Mouse (Mus musculus) CH12.LX (cell line): ENCODE measurements around the gene Tgfb1.

Source experiments
- CTCF ChIP-seq, 2 experiments: IDR thresholded peaks in 1 of 2; conservative IDR thresholded peaks in 1 of 2; 2 replicates each; pipeline ENCODE4 v1.5.1; 2011 to 2012; ENCODE audit warnings: low read depth in 2 of 2, low read length in 2 of 2, improper control_type of control experiment in 1 of 2, inconsistent platforms in 1 of 2, mild to moderate bottlenecking in 1 of 2, moderate library complexity in 1 of 2
- EP300 ChIP-seq: IDR thresholded peaks from 2 replicates; pipeline ENCODE4 v1.6.1; 2011; ENCODE audit warnings: low read length, improper control_type of control experiment
- IRF4 ChIP-seq: IDR thresholded peaks from 2 replicates; pipeline ENCODE4 v1.6.1; 2014; ENCODE audit warnings: low read depth, mild to moderate bottlenecking, inconsistent platforms, low read length, improper control_type of control experiment
- MAX ChIP-seq: IDR thresholded peaks from 2 replicates; pipeline ENCODE4 v1.6.1; 2011; ENCODE audit warnings: low read length, improper control_type of control experiment
- POLR2A ChIP-seq: IDR thresholded peaks from 2 replicates; pipeline ENCODE4 v1.6.1; 2011; ENCODE audit warnings: low read depth, mild to moderate bottlenecking, improper control_type of control experiment, low read length
- POLR2AphosphoS2 ChIP-seq: IDR thresholded peaks from 2 replicates; pipeline ENCODE4 v1.6.1; 2011; ENCODE audit warnings: low read depth, low read length, improper control_type of control experiment
- TCF12 ChIP-seq: IDR thresholded peaks from 2 replicates; pipeline ENCODE4 v1.6.1; 2014; ENCODE audit warnings: low read depth, mild to moderate bottlenecking, inconsistent platforms, low read length, improper control_type of control experiment

GRCm38 (mm10) chr7:25675405-25675804 is 11.4 kb upstream of the Tgfb1 start:
- TF ChIP-seq CTCF (conservative IDR thresholded peaks at IDR 0.05 in 1 of 2, IDR thresholded peaks at IDR 0.05 in 1 of 2; ENCODE audit: low read depth in 2 of 2, low read length in 2 of 2) (no peak), IRF4 (no peak), MAX (no peak), POLR2AphosphoS2 (no peak), TCF12 (no peak), EP300 (no peak), POLR2A (no peak)
